Mouse (Mus musculus): ENCODE measurements around the gene Kctd19. TPM values are rescaled to one million over a fixed set of nuclear protein-coding genes. Genes with fewer than 3 reads are reported as not detected.

Kctd19 gene
- not detected for polyA plus RNA-seq (2021)

DNA sequence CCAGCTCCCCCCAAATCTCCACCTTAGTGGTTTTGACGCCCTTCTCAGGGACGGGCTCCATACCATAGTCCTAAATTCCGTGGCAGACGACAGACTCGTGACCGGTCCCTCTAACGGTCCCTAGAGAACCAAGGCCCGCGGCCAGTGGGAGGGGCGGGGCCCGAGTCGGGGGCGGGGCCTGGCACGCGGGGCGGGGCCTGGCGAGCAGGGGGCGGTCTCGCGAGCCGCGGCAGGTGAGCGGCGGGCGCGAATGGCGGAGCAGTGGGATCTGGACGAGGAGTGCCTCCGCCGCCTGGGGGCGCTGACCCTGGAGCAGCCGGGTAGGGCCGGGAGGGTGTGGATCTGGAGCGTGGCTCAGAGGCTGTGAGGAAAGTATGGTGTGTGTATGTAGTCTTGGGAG, at the start of gene Kctd19, which contains the start of gene Lrrc36:
Gene Kctd19 (minus strand): TSS at position 112 of the 400 bp plus-strand sequence.
Gene Lrrc36 (plus strand): TSS at position 181 of the 400 bp plus-strand sequence.
- CTCF ChIA-PET, result no interaction called here
- in situ Hi-C loops (cut with MboI; ENCODE audit: low pct_unique_long_range_greater_than_20kb), result no loop called here
- no peak for DNase-seq (ENCODE audit: low read depth, low spot score)
- no peak for ATAC-seq
- no peak for TF ChIP-seq CTCF (IDR thresholded peaks at IDR 0.05)
- POLR2A ChIA-PET, result no interaction called here
- peaks cover 49% of the 10 kb centered on the region for H3K27me3 ChIP-seq

DNA sequence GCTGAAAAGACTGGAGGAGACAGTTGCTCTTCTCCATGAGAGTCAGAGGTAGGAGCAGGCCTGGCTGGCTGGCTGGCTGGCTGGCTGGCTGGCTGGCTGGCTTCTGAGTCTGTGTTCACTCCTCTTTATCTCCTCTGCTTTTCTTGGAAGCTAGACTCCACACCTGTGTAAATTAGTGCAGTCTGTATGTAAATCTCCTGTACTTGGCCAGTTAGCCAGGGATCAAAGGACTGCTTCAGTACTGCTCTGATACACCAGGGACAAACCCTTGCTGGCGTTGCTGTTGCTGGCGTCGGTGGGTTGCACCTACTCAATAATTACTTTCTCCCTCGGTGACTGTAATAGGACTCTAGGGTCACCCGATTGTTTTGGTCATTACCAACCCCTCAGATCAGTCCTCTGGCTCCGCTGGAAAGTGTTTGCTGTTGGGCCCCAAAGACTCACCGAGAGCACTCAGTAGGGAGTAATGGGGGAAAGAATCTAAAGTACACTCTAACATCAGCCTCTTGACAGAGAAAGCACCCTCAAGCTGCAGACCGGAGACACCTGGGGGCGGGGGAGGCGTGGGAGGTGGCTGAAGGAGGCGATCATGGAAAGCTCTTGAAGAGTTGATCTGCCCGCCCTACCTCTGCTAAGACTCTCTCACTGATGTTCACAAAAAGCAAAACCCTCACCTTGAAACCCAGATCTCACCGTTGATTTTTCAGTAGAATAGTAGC, 47.9 kb upstream of the Kctd19 start:
- in situ Hi-C loops (cut with MboI; ENCODE audit: low pct_unique_long_range_greater_than_20kb), result no loop called here
- TF ChIP-seq CTCF (IDR thresholded peaks at IDR 0.05), result no peak
- no peak for DNase-seq (ENCODE audit: low read depth, low spot score)
- ChIA-PET POLR2A (no interaction called here), CTCF (no interaction called here)
- ATAC-seq, result no peak
- peaks cover 3% of the 10 kb centered on the region for H3K27me3 ChIP-seq

DNA sequence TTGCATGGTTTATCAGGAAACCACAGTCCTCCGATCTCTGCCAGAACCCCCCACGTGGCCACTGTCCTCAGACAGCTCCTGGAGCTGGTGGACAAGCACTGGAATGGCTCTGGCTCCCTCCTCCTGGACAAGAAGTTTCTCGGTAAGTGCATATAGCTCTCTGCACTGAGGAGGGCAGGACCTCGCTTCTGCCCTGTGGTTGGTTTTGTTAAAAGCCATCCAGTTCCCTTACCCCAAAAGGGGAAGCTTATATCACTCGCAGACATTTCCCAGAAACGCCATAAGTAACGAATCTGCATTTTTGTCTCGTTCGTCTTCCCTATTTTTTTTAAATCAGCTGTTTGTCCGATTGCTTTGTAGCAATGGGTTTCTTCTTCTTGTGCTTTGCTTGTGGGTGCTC, 41.9 kb upstream of the Kctd19 start:
- TF ChIP-seq CTCF (IDR thresholded peaks at IDR 0.05), result no peak
- CTCF ChIA-PET, result interaction anchor here (1.1 to 1.8 kb wide), 2 partner anchors 10 to 16 kb away, joined by 3 to 4 read pairs; no protein-coding TSS in a partner anchor
- in situ Hi-C loops (cut with MboI; ENCODE audit: low pct_unique_long_range_greater_than_20kb), result no loop called here
- no peak for DNase-seq (ENCODE audit: low read depth, low spot score)
- ATAC-seq, result no peak
- peaks cover 18% of the 10 kb centered on the region for H3K27me3 ChIP-seq
- POLR2A ChIA-PET, result no interaction called here

DNA sequence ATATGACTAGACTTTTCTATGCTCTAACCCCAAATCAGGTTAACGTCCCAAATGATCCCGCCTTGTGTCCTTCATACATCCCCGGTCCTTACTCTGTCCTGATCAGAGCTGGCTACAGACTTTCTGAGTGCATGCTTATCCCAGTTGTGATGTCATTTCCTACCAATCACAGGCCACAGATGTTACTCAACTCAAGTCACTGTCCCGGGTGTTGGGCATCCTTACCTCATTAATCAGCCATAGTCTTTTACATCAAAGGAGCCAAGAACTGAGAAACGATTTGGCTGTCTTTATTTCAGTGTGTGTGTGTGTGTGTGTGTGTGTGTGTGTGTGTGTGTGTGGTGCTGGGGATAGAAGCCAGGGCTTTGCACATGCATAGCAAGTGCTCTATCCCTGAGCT, 40.8 kb upstream of the Kctd19 start:
- DNase-seq (ENCODE audit: low read depth, low spot score) (no peak), ATAC-seq (no peak)
- peaks cover 26% of the 10 kb centered on the region for H3K27me3 ChIP-seq
- no peak for TF ChIP-seq CTCF (IDR thresholded peaks at IDR 0.05)
- in situ Hi-C loops (cut with MboI; ENCODE audit: low pct_unique_long_range_greater_than_20kb), result no loop called here
- ChIA-PET POLR2A (no interaction called here), CTCF (interaction anchor here (1.4 kb wide), 1 partner anchor 11 kb away, joined by 4 read pairs; no protein-coding TSS in a partner anchor)

DNA sequence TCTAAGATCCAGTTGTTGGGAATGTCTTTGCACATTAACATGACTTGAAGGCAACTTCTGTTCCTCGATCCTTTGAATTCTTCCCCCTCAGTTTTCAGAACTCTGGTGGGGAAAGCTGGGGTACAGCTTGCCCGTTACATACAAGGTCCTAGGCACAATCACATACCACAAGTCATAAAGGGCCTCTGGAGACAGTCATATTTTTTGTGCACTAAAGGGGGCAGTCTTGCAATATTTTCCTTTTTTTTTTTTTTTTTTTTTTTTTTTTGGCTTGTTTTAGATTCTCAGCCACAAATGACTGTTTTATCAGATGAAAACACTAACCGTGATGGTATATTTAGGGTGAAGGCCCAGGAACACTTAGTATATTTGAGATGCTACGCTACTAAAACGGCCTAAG, 40.0 kb upstream of the Kctd19 start:
- H3K27me3 ChIP-seq, result peaks cover 31% of the 10 kb centered on the region
- ChIA-PET CTCF (interaction anchor here (1.2 to 1.4 kb wide), 2 partner anchors 12 to 24 kb away, joined by 3 to 4 read pairs; no protein-coding TSS in a partner anchor), POLR2A (no interaction called here)
- DNase-seq (ENCODE audit: low read depth, low spot score) (no peak), ATAC-seq (no peak)
- TF ChIP-seq CTCF (IDR thresholded peaks at IDR 0.05), result peak; percentile 30
- in situ Hi-C loops (cut with MboI; ENCODE audit: low pct_unique_long_range_greater_than_20kb), result no loop called here

DNA sequence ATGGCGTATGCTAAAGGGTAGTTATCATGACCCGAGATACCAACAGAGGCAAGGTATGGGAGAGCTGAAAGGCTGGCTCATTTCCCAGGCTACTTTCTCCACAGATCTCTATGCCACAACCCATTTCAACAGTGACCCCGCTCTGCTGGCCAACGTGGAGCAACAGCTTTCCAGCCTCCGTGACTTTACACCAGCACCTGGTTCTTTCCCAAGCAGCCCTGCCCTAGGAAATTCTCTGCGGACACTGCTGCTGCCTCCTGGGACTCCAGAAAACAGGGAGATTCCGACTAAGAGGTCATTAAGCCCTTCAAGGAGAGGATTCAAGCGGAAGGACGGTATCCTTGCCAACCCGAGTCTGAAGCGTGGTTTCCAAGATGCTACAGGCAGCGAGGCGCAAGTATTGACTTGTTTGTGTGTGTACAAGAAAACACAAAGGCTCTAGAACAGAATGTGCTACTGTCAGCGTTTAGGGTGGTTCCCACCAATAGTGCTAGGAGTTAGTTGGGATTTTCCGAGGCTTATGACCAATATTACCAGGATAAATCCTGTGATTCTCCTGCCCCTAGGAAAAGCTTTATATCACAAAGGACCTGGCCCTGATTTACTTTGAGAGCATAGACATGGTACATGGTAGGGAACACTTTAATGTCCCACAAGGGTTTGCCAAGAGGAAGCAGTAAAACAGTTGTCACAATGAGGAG, 38.8 kb upstream of the Kctd19 start:
- no peak for DNase-seq (ENCODE audit: low read depth, low spot score)
- no peak for TF ChIP-seq CTCF (IDR thresholded peaks at IDR 0.05)
- POLR2A ChIA-PET, result interaction anchor here (0.6 to 0.8 kb wide), 2 partner anchors 17 to 29 kb away, joined by 3 read pairs; no protein-coding TSS in a partner anchor
- in situ Hi-C loops (cut with MboI; ENCODE audit: low pct_unique_long_range_greater_than_20kb), result no loop called here
- no peak for ATAC-seq
- CTCF ChIA-PET, result no interaction called here
- H3K27me3 ChIP-seq, result peaks cover 41% of the 10 kb centered on the region

DNA sequence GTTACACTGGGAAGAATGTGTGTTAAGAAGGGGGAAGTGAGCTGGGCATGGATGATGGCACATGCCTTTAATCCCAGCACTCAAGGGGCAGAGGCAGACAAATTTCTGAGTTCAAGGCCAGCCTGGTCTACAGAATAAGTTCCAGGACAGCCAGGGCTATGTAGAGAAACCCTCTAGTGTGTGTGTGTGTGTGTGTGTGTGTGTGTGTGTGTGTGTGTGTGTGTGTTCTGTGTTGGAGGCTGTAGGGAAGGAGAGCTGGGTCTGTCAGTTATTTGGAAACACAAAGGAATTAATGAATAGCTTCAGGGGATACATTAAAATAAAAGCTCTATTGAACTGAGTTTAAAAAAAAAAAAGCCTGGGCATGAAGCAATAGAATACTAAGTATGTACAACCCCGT, 37.7 kb upstream of the Kctd19 start:
- DNase-seq (ENCODE audit: low read depth, low spot score) (no peak), ATAC-seq (no peak)
- in situ Hi-C loops (cut with MboI; ENCODE audit: low pct_unique_long_range_greater_than_20kb), result no loop called here
- peaks cover 45% of the 10 kb centered on the region for H3K27me3 ChIP-seq
- CTCF ChIA-PET, result no interaction called here
- POLR2A ChIA-PET, result interaction anchor here (0.8 kb wide), 1 partner anchor 18 kb away, joined by 3 read pairs; no protein-coding TSS in a partner anchor
- TF ChIP-seq CTCF (IDR thresholded peaks at IDR 0.05), result no peak

DNA sequence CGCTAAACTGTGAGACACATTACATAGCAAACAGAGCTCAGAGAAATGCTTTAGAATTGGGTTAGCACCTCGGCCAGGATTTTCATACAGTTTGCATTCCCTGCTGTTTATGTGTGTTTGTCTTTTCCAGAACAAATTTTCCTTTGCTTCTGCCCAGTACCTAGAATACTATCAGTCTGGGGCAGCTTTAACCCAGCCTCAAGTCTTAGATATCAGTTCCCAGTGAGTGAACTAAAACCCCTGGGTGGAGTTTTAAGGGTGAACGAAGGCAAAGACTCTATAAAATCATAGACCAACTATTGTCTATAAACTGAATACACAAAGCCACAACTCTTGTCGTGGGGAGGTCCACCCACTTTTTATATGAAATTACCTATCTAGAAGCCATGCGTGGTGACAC, 35.3 kb upstream of the Kctd19 start:
- POLR2A ChIA-PET, result no interaction called here
- in situ Hi-C loops (cut with MboI; ENCODE audit: low pct_unique_long_range_greater_than_20kb), result no loop called here
- no peak for DNase-seq (ENCODE audit: low read depth, low spot score)
- ATAC-seq, result no peak
- TF ChIP-seq CTCF (IDR thresholded peaks at IDR 0.05), result no peak
- CTCF ChIA-PET, result interaction anchor here (1.1 kb wide), 1 partner anchor 51 kb away, joined by 3 read pairs; no protein-coding TSS in a partner anchor
- H3K27me3 ChIP-seq, result peaks cover 66% of the 10 kb centered on the region

DNA sequence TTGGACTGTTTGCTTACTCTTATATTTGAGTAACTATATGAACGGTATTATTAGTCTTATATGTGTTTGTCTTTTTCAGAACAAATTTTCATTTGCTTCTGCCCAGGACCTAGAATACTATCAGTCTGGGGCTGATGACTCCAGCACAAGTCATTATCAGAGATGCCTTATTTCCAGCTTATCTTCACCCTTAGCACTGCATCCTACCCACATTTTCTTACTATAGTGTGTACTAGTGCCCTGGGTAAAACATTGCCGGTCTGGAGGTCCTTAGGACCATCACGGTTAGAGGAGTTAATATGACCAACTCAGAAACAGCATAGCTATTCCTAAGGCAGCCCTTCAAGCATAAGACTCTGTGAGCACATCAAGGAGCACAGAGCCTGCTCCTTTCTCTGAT, 34.9 kb upstream of the Kctd19 start:
- no peak for DNase-seq (ENCODE audit: low read depth, low spot score)
- H3K27me3 ChIP-seq, result peaks cover 70% of the 10 kb centered on the region
- no peak for TF ChIP-seq CTCF (IDR thresholded peaks at IDR 0.05)
- in situ Hi-C loops (cut with MboI; ENCODE audit: low pct_unique_long_range_greater_than_20kb), result no loop called here
- POLR2A ChIA-PET, result no interaction called here
- CTCF ChIA-PET, result interaction anchor here (0.9 to 2.0 kb wide), 4 partner anchors 9 to 67 kb away, joined by 3 to 6 read pairs (median 3); no protein-coding TSS in a partner anchor
- ATAC-seq, result no peak

DNA sequence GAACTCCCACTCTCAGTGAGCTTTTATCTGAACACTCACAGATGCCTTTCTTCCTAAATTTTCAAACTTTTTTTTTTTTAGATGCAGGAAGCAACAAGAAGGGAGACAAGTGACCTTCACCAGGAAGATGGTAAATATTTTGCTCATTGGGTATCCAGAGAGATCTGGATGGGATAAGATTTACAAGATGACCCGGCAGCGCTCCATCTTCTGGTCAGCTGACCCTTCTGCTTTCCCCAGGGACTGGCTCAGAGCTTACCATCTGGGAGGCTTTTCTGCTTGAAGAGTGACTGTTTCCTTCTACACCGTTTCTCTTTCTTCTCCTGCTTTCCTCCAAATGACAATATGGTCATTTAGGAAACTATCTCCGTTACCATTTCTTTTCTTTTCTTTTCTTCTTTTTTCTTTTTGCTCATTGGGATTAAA, 32.8 kb upstream of the Kctd19 start:
- TF ChIP-seq CTCF (IDR thresholded peaks at IDR 0.05), result no peak
- H3K27me3 ChIP-seq, result peaks cover 80% of the 10 kb centered on the region
- ChIA-PET CTCF (interaction anchor here (2.0 kb wide), 1 partner anchor 7 kb away, joined by 6 read pairs; no protein-coding TSS in a partner anchor), POLR2A (no interaction called here)
- DNase-seq (ENCODE audit: low read depth, low spot score) (no peak), ATAC-seq (no peak)
- in situ Hi-C loops (cut with MboI; ENCODE audit: low pct_unique_long_range_greater_than_20kb), result no loop called here
